Mouse (Mus musculus): ENCODE results near the gene Mipep. TPM values are rescaled to one million over a fixed set of nuclear protein-coding genes. Genes with fewer than 3 reads are reported as not detected.

Mipep gene
- polyA plus RNA-seq, 1 experiment from 2014 or later: 20.2 TPM

DNA sequence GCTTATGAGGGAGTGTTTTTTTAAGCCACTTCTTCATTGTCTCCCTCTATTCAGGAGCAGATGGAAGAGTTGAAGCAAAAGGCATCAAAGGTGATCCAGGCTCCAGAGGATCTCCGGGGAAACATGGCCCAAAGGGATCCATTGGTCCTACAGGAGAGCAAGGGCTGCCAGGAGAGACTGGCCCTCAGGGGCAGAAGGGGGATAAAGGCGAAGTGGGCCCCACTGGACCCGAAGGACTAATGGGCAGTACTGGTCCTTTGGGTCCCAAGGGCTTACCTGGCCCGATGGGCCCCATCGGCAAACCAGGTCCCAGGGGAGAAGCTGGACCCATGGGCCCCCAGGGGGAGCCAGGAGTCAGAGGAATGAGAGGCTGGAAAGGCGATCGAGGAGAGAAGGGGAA, 5.2 kb upstream of the Mipep start:
- Histone ChIP-seq H3K9ac (no peak overlapping the region), H3K27me3 (no peaks in the 10 kb centered on the region), H3K27ac (replicated peaks) (no peak overlapping the region), H3K4me1 (replicated peaks) (no peaks in the 10 kb centered on the region), H3K36me3 (no peaks in the 10 kb centered on the region), H3K4me2 (no peak overlapping the region), H3K4me3 (no peak overlapping the region), H3K9me3 (no peaks in the 10 kb centered on the region)
- no peak for ATAC-seq (ENCODE audit: low FRiP score, low read depth)
- 91% methylated on average over 7 of the region's 7 CpGs for WGBS

DNA sequence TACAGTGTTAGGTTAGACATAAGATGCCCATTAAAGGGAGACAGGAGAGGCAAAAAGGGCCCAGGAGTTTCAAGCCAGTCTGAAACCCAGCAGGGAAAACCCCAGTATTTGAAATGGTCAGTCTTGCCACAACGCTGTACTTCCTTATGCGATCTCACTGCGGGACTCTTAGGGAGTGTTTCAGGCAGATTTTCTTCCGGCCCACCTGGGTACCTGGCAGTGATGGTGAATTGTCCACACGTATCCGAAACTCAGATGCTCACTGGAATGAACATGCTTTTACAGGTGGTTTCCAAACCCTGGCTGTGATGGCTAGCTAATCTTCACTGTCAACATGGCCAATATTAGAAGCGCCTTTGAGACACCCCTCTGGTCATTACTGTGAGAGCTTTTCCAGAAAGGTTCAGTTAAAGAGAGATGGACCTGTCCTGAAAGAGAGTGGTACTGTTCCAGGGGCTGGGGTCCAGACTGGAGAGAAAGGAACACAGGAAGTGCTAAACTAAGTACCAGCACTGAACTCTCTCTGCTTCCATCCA, 2.2 kb upstream of the Mipep start:
- Histone ChIP-seq H3K4me1 (replicated peaks) (peaks cover 9% of the 10 kb centered on the region), H3K36me3 (no peaks in the 10 kb centered on the region), H3K9me3 (no peaks in the 10 kb centered on the region), H3K4me2 (no peak overlapping the region), H3K27me3 (no peaks in the 10 kb centered on the region), H3K27ac (replicated peaks) (no peak overlapping the region), H3K9ac (no peak overlapping the region), H3K4me3 (no peak overlapping the region)
- no peak for ATAC-seq (ENCODE audit: low FRiP score, low read depth)
- 52% methylated on average over 7 of the region's 7 CpGs for WGBS

DNA sequence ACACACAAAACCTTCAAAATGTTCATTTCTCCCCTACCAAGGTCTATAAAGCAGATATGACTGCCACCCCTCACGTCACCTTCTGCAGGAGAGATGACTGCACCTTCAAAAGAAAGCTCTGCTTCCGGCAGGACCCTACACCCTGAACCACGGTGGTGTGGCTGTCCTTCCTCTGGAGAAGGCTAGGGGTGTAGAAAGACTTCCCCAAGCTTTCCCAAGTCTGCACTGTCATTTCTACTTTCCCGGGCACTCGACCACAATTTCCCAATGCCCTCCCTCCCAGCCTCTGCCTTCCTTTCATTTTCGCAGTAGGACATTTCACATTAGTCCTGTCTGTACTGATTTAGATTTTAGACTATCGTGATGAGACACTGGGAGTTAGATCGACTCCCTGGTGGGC, 1.2 kb upstream of the Mipep start:
- no peak overlapping the region for H3K9ac ChIP-seq
- peaks cover 4% of the 10 kb centered on the region for H3K36me3 ChIP-seq
- H3K4me1 ChIP-seq (replicated peaks): peaks cover 9% of the 10 kb centered on the region
- no peaks in the 10 kb centered on the region for H3K9me3 ChIP-seq
- H3K4me3 ChIP-seq: no peak overlapping the region
- WGBS: 53% methylated on average over 8 of the region's 8 CpGs
- no peak for ATAC-seq (ENCODE audit: low FRiP score, low read depth)
- no peak overlapping the region for H3K27ac ChIP-seq (replicated peaks)
- no peaks in the 10 kb centered on the region for H3K27me3 ChIP-seq
- no peak overlapping the region for H3K4me2 ChIP-seq

DNA sequence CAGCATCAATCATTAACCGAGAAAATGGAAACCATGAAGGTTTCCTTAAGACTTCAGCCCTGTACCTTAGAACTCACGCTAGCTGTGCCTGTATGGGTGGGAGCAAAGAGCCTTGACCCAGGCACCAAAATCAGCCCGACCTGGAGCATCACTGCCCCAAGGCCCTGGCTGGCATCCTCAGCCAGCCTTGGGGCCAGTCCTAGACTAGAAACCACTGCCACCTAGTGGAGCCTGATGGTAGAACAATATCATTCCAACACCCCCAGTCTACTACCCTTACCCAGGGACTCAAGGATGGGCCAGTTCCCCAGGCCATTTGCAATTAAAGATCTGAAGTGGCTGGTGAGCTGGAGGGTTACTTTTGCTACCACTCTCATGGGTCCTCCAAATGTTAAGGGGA, 5.7 kb downstream of the Mipep start:
- ATAC-seq (ENCODE audit: low FRiP score, low read depth): peak; percentile 61; the same call in 1 of the 2 replicates
- 38% methylated on average over 3 of the region's 3 CpGs for WGBS
- H3K4me3 ChIP-seq: no peak overlapping the region
- no peak overlapping the region for H3K27ac ChIP-seq (replicated peaks)
- H3K36me3 ChIP-seq: peaks cover 28% of the 10 kb centered on the region
- H3K4me2 ChIP-seq: no peak overlapping the region
- H3K9ac ChIP-seq: no peak overlapping the region
- H3K4me1 ChIP-seq (replicated peaks): peaks cover 6% of the 10 kb centered on the region
- no peaks in the 10 kb centered on the region for H3K9me3 ChIP-seq
- H3K27me3 ChIP-seq: no peaks in the 10 kb centered on the region

DNA sequence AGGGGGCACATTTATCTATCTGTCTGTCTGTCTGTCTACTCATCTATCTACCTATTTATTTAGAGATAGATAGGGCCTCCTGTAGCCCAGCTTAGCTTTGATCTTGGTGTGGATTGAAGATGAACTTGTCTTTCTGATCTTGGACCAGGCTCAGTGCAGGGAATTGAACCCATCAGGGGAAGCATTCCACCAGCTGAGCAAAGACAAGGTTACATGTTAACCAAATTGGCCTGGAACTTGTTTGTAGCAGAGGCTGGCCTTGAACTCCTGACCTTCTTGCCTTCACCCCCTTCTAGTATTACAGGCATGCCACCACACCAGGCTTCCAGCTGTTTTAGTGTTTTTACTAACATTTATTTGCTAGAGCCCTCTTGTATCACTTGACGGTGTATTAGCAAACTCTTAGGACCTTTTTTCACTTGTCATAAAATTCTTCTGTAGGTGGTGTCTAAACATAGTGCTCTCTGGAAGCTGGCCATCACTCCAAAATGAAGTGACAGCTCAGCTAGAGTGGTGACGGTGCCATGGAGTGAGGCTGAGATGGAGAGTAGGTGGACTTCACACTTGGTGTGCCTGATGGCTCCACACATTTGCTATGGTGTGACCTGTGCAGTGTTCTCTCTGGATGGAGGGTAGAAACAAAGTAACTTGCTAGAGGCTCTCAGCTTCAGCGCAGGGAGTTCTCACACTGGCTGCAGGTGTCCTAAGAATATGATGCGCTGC, 12.4 kb downstream of the Mipep start:
- no peak overlapping the region for H3K4me3 ChIP-seq
- no peaks in the 10 kb centered on the region for H3K4me1 ChIP-seq (replicated peaks)
- no peaks in the 10 kb centered on the region for H3K9me3 ChIP-seq
- peaks cover 15% of the 10 kb centered on the region for H3K36me3 ChIP-seq
- no peak for ATAC-seq (ENCODE audit: low FRiP score, low read depth)
- WGBS: 89% methylated on average over 4 of the region's 4 CpGs
- no peak overlapping the region for H3K4me2 ChIP-seq
- no peak overlapping the region for H3K27ac ChIP-seq (replicated peaks)
- H3K9ac ChIP-seq: no peak overlapping the region
- H3K27me3 ChIP-seq: no peaks in the 10 kb centered on the region

DNA sequence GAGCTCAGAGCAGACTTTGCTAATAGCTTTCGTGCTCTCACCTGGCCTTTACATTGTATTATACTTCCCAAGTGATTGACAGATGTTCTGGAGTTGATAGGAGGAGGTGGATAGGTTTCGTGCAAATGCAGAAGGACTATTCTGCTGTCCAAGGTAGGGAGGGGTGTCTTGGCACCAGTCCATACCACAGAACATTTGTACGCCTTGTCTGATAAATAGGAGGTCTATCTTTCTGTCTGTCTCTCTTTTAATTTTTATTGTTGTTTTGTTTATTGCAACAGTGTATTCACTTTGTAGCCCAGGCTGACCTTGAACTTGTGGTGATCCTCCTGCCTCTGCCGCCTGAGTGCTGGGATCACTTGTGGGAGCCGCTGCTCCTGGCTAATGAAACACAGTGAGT, 13.2 kb downstream of the Mipep start:
- Histone ChIP-seq H3K4me3 (no peak overlapping the region), H3K4me2 (no peak overlapping the region), H3K4me1 (replicated peaks) (no peaks in the 10 kb centered on the region), H3K36me3 (peaks cover 18% of the 10 kb centered on the region), H3K27me3 (no peaks in the 10 kb centered on the region), H3K27ac (replicated peaks) (no peak overlapping the region), H3K9ac (no peak overlapping the region), H3K9me3 (no peaks in the 10 kb centered on the region)
- 90% methylated on average over 5 of the region's 5 CpGs for WGBS
- no peak for ATAC-seq (ENCODE audit: low FRiP score, low read depth)

DNA sequence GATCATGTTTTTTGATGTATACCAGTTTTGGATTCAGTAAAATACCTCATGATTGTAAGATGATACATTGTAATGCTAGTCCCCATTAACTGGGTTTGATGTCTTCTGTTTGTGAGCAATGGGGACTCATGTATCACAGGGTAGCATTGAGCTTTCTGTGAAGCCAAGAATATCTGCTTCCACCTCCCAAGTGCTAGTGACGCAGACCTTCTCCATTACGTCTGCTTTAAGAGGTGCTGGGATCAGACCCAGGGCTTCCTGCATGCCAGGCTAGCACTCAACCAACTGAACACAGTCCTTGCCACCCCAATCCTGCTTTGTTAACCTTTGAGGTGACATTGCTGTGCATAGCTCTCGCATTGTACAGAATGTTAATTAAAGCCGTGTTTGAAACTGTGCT, 14.3 kb downstream of the Mipep start:
- Histone ChIP-seq H3K27ac (replicated peaks) (no peak overlapping the region), H3K4me2 (no peak overlapping the region), H3K27me3 (no peaks in the 10 kb centered on the region), H3K36me3 (peaks cover 22% of the 10 kb centered on the region), H3K4me1 (replicated peaks) (no peaks in the 10 kb centered on the region), H3K9me3 (no peaks in the 10 kb centered on the region), H3K4me3 (no peak overlapping the region), H3K9ac (no peak overlapping the region)
- WGBS: 92% methylated on average over 4 of the region's 4 CpGs
- no peak for ATAC-seq (ENCODE audit: low FRiP score, low read depth)

DNA sequence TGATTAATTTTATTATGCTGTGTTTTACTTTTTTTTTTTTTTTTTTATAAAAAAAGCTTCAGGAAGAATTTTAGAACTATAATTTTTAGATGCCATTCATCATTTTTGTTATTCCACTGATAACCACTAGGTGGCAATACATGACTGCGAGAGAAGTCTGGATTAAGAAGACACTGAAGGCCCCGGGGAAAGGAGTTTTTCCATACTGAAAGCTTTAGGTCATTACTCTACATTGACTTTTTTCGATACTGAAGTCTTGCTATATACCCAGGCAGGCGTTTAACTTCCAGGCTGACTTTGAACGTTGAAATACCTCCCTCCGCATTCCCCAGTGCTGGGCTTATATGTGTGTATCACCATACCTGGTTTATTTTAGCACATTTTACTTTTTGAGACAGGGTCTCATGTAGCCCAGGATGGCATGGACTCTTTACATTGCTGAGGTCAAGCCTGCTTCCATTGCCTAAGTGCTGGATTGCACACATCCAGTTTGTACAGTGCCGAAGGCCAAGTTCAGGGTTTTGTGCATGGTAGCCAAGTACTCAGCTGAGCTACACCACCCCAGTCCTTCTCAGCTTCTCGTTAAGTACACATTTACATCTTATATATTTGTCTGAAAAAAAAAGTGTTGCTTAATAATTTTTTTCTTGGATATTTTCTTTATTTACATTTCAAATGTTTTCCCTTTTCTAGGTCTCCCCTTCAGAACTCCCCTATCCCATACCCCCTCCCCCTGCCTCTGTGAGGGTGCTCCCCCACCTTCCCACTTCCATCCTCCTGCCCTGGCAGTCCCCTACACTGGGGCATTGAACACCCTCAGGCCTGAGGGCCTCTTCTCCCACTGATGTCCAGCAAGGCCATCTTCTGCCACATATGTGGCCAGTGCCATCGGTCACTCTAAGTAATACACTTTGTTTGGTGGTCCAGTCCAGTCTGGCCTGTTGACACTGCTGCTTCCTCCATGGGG, 15.7 kb downstream of the Mipep start:
- no peak overlapping the region for H3K4me3 ChIP-seq
- no peak overlapping the region for H3K27ac ChIP-seq (replicated peaks)
- H3K4me2 ChIP-seq: no peak overlapping the region
- peak; percentile 48; the same call in 1 of the 2 replicates for ATAC-seq (ENCODE audit: low FRiP score, low read depth)
- H3K4me1 ChIP-seq (replicated peaks): no peaks in the 10 kb centered on the region
- H3K9me3 ChIP-seq: no peaks in the 10 kb centered on the region
- WGBS: 56% methylated on average over 9 of the region's 9 CpGs
- H3K9ac ChIP-seq: no peak overlapping the region
- peaks cover 28% of the 10 kb centered on the region for H3K36me3 ChIP-seq
- H3K27me3 ChIP-seq: no peaks in the 10 kb centered on the region

DNA sequence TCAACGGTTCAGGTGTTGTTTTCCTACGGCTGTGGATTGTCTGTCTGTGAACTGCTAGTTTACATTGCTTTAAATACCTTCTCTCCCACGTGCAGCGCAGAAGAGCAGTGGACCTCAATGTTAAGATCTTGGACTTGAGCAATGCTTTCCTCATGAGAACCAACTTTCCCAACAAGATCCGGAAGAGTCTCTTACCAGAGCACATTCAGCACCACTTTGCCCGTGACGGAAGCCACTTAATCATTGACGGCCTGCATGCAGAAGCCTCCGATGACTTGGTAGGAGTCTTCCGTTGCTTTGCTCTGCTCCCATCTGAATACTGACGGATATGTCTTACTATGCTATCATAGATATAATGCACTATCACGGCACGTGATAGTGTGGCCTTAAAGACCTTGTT, 17.7 kb downstream of the Mipep start:
- ATAC-seq (ENCODE audit: low FRiP score, low read depth): no peak
- no peaks in the 10 kb centered on the region for H3K4me1 ChIP-seq (replicated peaks)
- no peak overlapping the region for H3K27ac ChIP-seq (replicated peaks)
- no peak overlapping the region for H3K4me2 ChIP-seq
- H3K36me3 ChIP-seq: peaks cover 19% of the 10 kb centered on the region
- H3K9ac ChIP-seq: no peak overlapping the region
- H3K9me3 ChIP-seq: no peaks in the 10 kb centered on the region
- WGBS: 97% methylated on average over 13 of the region's 13 CpGs
- no peak overlapping the region for H3K4me3 ChIP-seq
- H3K27me3 ChIP-seq: no peaks in the 10 kb centered on the region

DNA sequence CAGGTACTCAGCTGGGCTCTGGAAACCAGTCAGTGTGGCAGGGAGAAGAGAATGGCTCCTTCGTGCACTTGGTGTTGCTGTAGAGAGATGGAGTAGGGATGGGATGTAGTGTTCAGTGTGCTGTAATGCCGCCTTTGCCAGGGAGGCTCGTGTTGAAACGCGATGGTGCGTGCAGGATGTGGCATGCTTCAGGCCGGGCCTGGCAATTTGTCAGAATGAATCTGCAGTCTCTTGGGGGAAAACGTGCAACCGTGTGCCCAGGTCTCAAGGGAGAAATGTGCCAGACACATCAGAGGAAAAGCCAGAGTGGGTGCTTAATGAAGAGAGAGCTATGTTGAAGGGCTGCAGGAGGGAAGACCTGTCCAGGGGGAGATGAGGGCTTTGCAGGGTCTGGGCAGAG, 20.6 kb downstream of the Mipep start:
- Histone ChIP-seq H3K4me2 (no peak overlapping the region), H3K27me3 (no peaks in the 10 kb centered on the region), H3K9me3 (no peaks in the 10 kb centered on the region), H3K4me3 (no peak overlapping the region), H3K27ac (replicated peaks) (no peak overlapping the region), H3K36me3 (peaks cover 18% of the 10 kb centered on the region), H3K4me1 (replicated peaks) (no peaks in the 10 kb centered on the region), H3K9ac (no peak overlapping the region)
- 88% methylated on average over 9 of the region's 9 CpGs for WGBS
- no peak for ATAC-seq (ENCODE audit: low FRiP score, low read depth)

DNA sequence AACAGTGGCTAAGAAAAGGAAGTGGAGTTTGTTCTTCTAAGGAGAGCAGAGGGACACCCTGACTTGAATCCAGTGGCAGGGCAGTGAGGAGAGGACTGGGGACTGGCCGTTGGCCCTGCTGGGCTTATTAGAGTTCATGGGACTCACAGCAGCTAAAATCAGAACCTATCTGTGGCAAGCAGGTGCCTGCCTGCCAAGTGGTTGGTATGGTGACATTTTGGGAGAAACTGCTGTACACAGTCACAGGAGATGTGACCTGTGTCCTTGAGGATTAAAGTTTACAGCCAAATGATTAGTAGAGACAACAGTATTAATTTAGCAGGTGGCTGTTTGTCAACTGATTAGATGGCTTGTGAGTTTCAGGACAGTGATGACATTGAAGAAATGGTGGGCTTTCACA, 21.5 kb downstream of the Mipep start:
- WGBS: 92% methylated on average over 1 of the region's 1 CpGs
- no peaks in the 10 kb centered on the region for H3K9me3 ChIP-seq
- H3K4me1 ChIP-seq (replicated peaks): no peaks in the 10 kb centered on the region
- H3K9ac ChIP-seq: no peak overlapping the region
- ATAC-seq (ENCODE audit: low FRiP score, low read depth): no peak
- no peak overlapping the region for H3K4me3 ChIP-seq
- no peak overlapping the region for H3K27ac ChIP-seq (replicated peaks)
- H3K36me3 ChIP-seq: peaks cover 18% of the 10 kb centered on the region
- no peak overlapping the region for H3K4me2 ChIP-seq
- no peaks in the 10 kb centered on the region for H3K27me3 ChIP-seq

DNA sequence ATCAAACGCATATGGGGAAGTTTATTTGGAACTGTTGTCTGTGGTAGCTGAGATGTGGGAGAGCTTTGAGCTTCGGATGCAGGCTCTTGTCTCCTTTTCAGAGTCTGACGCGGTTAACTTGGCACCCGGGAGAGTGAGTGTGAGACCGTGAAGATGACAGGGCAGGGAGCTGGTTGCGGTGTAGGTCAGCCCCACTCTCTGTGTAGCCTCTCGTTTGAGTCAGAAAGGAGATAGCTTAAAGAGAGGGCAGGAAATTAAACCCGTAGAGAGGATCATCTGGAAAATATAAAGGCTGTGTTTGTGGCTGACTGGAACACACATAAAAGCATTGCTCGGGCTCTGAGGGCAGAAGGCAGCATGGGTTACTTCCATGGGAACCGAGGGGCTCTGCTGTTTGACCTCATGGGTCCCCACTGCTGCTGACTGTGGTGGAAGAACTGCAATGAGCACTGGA, 22.5 kb downstream of the Mipep start:
- no peak for ATAC-seq (ENCODE audit: low FRiP score, low read depth)
- WGBS: 59% methylated on average over 11 of the region's 11 CpGs
- Histone ChIP-seq H3K27ac (replicated peaks) (no peak overlapping the region), H3K27me3 (no peaks in the 10 kb centered on the region), H3K4me3 (no peak overlapping the region), H3K36me3 (peaks cover 17% of the 10 kb centered on the region), H3K9me3 (no peaks in the 10 kb centered on the region), H3K9ac (no peak overlapping the region), H3K4me1 (replicated peaks) (no peaks in the 10 kb centered on the region), H3K4me2 (no peak overlapping the region)

Measured in hindbrain, embryonic 15.5 days (tissue).